Mouse (Mus musculus) spleen, postnatal 10 days (tissue): ENCODE measurements around the gene Tgif1.
"Not testable (repeated sequence)": the region's sequence is repeated elsewhere in the genome, so short reads cannot be mapped to it uniquely, and the experiment has no call there.

Source experiments
- DNase-seq, 2 experiments: peaks; one replicate each; pipeline ENCODE4 v3.0.0; 2021 to 2022; ENCODE audit warnings: low spot score in 2 of 2

The Tgif1 gene

DNA sequence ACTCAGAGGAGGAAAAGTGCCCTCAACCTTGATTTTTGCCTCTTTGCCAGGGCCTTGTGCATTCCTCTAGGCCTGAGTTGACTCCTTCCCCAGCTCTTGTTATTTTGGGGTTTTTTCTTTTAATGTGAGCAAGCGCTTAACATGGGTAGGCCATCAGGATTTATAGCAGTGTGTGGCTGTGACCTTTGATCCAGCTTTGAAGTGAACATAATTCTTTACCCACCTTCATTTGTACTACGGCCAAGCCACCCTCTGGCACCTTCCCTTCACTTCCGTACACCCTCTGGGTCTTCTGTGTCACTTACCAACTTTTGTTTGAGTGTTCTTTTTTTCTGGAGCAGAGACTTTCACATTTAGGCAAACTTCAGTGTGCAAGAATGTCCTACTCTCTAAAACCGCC is 10.1 kb downstream of the Tgif1 start:
- DNase-seq: no peak

DNA sequence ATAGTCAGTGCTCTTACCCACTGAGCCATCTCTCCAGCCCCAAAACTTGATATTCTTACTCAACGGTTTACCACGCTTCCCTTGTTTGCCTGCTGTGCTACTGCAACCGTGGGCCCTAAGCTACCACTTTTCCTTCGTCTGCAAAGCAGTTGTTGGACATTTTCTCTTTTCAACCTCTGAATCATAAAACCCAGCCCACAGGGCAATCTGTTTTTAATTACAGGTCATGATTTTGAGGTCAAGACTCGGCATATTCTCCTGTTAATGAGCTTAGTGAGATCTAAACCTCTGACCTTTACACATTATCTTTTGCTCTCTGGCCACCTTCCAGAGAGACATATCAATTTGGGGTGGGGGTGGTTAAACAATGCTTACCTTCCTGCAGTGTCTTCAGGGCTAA is 14.8 kb downstream of the Tgif1 start:
- no peak for DNase-seq

DNA sequence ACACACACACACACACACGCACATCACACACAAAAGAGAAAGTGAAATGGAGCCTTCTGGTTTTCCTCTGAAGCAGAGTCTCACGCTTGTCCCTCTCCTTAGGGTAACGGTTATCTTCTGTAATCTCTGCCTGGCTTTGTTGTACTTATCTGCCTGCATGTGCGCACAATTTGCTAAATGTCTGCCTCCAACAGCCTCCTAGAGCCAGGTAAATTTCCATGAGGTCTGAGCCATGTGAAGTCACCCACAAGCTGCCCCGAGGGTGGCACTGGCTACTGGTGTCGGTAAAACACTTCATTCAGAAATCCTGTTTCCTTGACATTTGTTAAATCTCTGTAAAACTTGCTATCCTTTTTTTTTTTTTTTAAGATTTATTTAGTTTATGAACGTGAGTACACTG is 15.3 kb downstream of the Tgif1 start:
- no peak for DNase-seq

DNA sequence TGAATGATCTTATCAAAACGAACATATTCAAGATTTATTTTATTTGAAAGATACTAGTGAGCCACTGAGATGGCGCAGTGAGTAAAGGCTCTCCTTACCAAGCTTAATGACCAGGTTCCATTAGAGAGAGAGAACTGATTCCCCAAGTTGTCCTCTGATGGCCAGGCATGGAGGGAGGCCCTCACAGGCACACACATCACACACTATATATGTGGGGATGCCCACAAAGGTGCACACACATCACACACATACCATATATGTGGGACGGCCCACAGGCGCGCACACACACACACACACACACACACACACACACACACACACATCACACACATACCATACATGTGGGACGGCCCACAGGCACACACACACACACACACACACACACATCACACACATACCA is 15.9 kb downstream of the Tgif1 start:
- DNase-seq: not testable (repeated sequence)

DNA sequence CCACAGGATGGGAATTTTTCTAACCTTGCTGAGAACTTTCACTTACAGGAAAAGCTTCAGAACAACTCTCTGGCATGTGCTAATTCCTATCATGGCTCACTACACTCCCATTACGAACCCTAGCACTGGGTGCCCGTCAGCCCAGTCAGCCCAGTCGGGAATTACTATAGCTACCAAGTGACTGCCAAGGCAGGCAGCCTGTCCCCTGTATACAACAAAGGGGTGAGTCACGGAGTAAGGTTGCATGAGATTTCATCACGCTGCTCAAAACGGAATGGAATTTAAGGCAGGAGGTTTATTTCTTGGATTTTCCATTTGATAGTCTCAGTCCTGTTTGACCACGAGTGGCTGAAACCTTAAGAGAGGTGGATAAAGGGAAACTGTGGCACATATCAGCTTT is 16.5 kb downstream of the Tgif1 start:
- no peak for DNase-seq

DNA sequence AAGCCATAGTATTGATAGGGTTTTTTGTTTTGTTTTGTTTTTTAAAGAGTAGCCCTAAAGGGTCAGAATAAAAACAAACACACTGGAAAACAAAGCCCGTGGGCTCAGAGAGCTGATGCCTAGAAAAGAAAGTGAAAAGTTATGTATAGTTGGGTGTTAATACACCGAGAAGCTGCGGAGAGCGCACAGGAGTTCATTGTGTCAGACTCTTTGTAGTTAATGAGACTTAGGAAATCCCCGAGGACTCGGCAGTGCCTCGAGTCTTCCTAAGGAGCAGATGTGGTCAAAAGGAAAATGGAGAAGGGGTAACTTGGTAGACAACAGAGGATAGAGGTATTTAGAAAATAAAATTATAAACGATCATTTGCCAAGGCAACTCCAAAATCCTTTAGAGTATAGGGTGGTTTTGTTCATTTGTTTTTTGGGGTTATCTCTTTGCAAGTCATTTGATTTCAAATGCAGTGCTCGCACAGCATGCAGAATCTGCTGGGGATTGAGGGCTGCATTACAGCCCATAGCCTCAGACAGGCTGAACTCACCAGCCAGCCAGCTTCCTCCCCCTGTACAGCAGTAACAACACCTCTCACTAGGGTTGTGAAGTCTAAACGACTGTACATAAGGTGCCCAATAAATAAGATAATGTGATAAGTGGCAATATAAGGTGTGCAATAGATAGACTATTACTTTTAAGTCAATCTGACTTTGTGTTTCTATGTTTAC is 18.1 kb downstream of the Tgif1 start:
- no peak for DNase-seq

DNA sequence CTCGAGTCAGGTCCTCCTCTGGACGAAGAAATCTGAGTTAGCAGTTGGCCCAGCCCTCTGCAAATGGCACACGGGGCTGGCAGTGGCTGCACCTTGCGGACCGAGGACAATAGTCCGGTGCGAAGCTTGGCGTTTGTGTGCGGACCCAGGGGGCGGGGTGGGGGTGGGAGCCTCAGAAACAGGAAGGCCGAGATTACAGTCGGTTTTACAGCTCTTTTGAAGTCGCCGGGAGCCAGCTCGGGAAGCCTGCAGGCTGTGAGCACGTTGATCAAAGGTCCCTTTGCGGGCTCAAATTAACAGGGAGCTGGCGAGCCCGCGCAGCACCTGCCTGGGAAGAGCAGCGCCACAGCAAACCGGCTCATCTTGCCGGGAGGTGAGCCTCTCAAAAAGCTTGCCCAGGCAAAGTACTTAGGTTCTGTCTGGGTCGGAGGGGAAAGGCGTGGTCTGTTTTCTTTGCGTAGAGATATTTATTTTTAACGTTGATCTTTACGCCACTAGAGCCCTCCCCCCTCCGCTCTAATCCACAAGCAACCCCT is 18.8 kb downstream of the Tgif1 start:
- DNase-seq: peak in 1 of 2 experiments; percentile 18

DNA sequence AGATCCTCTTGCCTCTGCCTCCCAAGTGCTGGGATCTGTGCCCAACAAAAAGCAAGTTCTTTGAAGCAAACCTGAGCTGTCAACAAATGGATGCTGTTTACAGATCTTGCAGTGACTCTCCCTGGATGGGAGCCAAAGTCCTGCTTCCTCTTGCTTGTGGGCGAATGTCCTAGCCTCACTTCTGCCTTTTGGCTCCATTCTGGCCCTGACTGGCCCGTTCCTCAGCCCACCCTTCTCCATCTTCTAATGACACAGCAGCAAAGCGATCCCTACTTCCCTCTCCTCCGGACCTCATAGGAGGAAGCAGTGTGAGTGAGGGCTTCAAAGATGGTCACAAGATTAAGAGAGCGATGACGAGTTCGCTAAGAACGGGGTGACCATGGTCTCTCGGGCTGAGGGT is 20.8 kb downstream of the Tgif1 start:
- DNase-seq: peak in 1 of 2 experiments; percentile 26

DNA sequence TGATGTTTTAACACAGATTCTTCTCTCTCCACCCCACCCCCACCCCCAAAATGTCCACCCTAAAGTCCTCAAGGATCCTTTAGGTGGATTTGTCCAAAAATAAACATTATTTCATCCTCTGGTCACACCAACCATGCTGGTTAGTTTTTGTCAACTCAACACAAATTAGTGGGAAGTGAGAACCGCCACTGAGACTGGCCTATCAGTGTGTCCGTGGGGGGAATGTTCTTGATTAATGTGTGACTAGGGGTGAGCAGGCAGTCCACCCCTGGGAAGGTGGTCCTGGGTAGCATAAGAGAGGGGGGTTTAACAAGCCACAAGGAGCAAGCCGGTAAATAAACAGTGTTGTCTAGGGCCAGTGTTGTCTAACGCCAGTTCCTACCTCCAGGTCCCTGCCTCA is 21.8 kb downstream of the Tgif1 start:
- no peak for DNase-seq

DNA sequence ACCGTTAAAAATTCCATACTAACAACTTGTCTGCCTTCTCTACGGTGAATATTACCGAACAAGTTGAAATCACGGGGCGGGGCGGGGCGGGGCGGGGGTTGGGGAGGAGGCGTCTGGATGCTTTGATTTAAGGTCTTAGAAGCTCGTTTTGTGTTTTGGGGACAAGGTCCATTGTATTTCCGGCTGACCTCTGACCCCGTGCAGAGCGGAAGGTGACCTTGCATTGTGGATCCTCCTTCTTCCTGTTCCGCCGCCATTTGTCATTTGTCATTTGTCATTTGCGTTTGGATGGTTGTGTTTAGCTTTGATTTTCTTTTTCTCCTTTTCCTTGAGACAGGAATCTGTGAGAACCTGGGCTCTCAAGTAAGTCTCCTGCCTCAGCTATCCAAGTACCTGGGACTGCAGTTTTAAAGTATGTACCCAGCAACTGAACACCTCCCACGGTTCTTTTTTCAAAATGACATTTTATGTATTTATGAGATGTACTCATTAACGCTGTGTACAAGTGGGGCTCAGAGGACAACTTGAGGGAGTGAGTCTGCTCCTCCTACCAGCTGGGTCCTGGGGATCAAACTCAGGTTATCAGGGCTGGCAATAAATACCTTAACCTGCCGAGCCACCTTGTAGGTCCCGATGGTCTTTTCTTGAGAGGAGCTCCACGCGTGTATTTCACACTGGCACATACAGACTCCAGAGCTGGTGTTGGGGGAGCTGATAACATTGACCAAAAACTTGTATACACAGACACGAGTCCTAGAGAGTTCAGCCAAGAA is 23.2 kb downstream of the Tgif1 start:
- DNase-seq: no peak

DNA sequence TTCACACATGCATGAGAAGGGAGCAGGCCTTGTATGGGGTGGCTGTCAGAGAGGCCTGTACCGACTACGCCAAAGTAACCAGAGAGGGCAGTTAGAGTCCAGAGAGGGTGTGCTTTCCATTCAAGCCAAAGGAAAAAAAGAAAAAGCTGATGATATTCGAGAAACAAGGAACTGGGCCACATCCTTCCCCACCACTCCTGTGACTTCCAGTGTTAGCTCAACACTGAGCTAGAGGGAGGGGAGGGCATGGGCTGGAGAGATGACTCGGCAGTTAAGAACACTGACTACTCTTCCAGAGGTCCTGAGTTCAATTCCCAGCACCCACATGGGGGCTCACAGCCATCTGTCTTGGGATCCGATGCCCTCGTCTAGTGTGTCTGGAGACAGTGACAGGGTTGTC is 24.1 kb downstream of the Tgif1 start:
- no peak for DNase-seq

DNA sequence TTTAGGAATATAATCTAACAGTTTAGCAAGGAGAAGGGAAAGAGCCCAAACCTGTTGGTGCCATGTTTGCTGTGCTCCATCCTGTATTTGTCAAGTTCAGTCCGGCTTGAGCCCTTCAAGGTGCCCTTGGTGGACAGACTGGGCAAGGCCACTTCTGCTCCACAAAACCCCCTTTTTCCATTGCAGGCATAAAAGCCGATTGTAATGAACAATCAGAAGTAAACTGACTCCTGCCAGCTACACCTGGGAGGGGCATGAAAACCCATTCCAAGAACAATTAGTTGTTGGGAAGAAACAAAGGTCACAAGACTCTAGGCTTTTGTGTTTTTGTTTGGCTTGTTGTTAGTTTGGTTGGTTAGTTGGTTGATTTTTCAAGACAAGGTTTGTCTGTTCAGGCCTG is 24.8 kb downstream of the Tgif1 start:
- DNase-seq: no peak

DNA sequence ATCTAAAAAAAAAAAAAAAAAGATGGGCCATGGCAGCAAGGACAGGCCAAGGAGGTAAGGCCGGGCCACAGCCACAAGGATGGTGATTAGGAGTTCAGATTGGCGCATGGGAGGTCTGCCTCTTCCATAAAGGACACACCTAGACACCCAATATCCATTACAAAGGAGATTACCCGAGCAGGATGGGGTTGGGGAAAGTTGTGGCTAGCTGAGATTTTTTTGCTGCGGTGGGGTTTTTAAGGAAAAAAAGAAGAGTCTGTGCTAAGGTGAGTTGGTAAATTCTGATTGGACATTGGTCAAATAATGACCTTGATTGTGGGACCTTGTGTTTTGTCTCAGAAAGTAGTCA is 25.2 kb downstream of the Tgif1 start:
- no peak for DNase-seq

DNA sequence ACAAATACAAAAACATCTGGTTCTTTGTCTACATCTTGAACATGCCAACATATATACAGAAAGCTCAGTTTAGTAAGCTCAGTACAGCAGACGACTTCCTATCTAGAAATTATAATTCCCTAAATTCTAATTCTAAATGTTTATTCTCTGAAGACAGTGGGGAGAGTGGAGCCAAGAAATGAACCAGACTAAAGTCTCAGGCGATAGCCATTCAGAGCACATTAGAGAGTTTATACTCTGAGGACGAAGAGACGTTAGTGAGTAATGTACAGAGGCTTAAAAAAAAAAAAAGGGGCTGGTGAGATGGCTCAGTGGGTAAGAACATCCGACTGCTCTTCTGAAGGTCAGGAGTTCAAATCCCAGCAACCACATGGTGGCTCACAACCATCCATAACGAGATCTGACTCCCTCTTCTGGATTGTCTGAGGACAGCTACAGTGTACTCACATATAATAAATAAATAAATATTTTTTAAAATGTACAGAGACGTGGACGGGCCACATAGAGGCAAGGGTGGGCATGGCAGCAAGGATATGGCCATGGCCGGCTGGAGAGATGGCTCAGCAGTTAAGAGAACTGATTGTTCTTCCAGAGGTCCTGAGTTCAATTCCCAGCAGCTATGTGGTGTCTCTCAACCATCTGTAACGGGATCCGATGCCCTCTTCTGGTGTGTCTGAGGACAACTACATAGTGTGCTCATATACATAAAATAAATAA is 25.7 kb downstream of the Tgif1 start:
- DNase-seq: not testable (repeated sequence)

DNA sequence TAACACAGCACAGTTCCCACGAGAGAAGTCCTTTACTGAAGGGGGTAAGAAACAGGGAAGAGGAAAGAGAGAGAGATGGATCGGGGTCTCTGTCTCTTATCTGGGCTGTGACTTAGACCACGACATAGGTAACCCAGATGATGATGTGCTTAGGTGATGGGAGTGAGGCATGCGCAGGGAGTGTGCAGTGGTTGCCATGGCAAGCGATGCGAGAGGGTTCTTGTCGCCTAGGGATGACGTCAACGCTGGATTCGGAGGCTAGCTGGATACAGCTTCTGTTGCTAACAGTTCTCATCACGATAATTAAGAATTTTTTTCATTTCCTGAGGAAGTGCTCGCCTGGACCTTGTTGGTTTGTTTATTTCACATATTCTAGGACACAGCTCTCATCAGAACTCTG is 27.1 kb downstream of the Tgif1 start:
- no peak for DNase-seq

DNA sequence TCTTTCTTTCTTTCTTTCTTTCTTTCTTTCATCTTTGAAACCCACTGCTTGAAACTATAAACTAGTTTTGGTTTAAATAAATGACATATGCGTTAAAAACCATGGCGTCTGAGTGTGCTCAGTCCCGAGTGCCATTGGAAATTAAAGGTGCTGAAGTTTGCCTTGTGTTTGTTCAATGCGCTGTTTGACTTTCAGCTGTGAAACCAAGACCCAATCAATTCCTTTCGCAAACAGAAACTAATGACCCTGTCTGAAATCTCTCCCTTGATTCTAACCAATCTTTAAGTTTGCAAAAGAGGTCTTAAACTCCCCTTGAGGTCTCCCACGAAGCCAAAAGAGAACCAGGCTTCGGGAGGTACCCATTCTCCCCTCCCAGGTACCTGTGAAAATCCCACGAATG is 30.3 kb downstream of the Tgif1 start:
- DNase-seq: no peak

DNA sequence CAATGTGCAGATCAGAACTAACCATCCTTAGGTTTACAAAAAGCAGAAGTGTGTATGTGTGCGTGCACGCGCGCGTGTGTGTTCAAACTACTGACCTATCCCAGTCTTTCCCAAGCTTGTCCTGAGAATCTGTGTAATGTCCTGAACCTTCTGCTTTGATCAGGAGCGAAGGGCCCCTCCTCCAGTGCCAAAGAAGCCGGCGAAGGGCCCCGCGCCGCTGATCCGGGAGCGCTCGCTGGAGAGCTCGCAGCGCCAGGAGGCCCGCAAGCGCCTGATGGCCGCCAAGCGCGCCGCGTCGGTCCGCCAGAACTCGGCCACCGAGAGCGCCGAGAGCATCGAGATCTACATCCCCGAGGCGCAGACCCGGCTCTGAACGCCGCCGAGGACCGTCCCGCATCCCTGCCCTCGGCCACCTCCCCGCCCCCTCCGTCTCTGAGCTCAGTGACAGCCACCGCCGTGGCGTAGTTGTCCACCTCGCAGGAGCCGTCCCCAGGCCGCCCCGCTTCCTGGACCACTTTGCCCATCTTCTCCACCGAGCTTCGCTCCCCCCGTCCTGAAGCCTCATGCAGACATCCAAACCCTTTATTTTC is 35.4 kb downstream of the Tgif1 start:
- DNase-seq: no peak

DNA sequence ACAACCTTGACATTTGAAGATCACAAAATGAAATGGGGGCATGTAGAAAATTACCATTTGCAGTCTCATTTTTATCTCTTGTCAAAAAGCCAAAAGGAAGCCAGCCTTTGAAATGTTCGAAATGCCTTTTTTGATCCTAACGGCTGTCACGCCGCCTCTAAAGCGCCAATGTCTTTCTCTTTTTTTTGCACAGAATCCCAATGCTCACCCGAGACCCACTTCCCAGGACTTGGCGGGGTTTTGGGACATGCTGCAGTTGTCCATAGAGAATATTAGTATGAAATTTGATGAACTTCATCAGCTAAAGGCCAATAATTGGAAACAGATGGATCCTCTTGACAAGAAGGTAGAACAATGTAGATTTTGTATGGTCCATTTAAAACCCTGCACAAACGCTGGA is 38.3 kb downstream of the Tgif1 start:
- DNase-seq: no peak

DNA sequence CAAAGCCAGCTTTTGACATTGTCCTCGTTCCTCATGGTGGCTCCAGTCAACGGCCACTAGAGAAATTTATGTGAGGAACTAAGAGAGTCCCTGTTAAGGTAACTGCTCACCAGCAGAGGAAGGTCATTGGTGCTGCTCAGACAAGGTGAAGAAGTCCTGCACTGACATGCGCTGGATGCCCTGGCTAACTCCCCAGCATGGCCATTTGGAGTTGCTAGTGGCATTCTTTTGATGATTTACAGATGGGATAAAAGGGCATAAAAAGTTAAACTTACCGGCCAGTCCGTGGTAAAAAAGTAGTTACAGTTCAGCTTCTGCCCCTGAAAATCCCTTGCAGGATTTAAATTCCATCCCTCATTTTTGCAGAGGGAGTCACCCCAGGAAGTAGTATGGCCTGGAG is 42.6 kb downstream of the Tgif1 start:
- DNase-seq: no peak

DNA sequence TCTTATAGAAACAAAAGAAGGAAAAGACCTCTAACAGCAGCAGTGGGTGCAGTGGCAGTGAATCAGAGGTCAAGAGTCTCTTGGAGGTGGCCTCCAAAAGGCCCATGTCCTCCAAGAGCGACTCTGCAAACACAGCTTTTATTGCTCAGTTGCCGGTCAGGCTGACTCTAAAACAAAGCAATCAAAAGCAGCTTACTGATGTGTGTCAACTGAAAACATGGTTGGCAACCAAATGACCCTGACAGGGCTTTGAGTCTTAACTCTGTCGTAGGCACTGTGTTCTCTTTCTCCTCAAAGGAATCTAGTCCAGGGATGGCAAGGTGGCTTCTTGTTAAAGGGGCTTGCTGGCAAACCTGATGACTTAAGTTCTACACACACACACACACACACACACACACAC is 43.6 kb downstream of the Tgif1 start:
- DNase-seq: no peak

DNA sequence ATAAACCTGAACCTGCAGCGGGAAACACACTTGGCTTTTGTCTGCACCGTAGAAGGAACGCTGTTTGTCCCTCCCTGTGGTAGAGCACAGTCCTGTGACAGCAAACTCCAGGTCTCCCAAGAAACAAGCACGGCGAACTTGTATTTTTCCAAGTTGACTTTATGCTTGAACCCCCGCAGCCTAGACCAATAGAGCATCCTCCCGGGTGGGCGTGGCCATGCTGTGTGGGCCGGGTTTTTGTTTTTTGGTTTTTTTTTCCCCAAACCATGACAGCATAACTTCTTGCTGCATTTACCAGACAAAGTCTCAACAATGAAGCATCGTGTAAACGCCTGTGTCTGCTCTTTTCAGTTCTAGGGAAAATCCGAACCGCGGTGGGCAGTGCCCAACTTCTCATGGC is 44.5 kb downstream of the Tgif1 start:
- no peak for DNase-seq

DNA sequence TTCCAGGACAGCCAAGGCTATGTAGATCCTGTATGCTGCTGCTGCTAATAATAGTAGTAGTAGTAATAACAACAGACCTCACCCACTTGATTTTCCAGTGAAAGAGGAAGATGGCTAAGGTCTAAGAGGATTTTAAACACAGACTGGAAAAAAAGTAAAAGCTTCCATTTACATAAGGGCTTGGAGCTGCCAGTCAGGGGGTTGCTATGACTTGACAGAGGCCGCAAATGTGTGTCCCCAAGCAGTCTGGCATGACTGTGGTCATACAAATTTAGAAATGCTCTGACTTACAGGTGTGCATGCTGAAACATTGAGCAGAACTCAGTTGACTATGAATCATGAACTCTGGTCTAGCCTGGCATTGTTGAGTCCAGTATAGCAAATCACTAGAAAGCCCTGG is 45.5 kb downstream of the Tgif1 start:
- DNase-seq: no peak
